Mouse (Mus musculus): ENCODE measurements at regions not wholly inside any gene's neighbourhood (a gene's known extent, or its start where the extent isn't known, plus 50 kb on each side); places are given as distances from the start of the nearest gene placed in this dataset.

DNA sequence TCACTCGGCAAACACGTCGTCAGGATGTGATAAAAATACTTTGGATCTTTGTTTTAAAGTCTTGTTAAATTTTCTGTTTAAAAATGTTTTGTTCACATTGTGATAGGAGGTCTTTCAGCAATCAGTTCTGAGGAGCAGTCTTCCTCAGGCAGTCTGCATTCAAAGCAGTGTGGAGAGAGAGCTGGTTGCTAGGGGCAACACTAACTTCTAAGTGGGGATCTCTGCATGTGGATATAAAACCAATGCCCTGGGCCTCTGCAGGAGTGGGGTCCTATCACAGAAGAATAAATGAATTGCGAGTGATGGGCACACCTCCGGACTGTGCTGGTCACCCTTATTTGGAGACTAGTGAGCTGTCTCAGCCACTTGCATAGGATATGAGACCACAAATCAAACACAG is 270.1 kb upstream of the Gm4791 start:
- Histone ChIP-seq H3K4me1 (ENCODE audit: control insufficient read depth, insufficient read depth, low read length) (no peaks in the 10 kb centered on the region), H3K36me3 (ENCODE audit: control insufficient read depth, insufficient read depth, low read length) (no peaks in the 10 kb centered on the region), H3K27me3 (replicated peaks; ENCODE audit: control insufficient read depth, insufficient read depth, low read length) (no peaks in the 10 kb centered on the region), H3K9ac (ENCODE audit: low read depth, low read length) (no peak overlapping the region), H3K9me3 (ENCODE audit: control insufficient read depth, low read length) (no peaks in the 10 kb centered on the region), H3K4me3 (ENCODE audit: low read length) (no peak overlapping the region), H3K4me2 (ENCODE audit: low read depth, low read length) (no peak overlapping the region), H3K27ac (ENCODE audit: low read length) (no peak overlapping the region)
- 56% methylated on average over 5 of the region's 5 CpGs for WGBS
- no peak for ATAC-seq

DNA sequence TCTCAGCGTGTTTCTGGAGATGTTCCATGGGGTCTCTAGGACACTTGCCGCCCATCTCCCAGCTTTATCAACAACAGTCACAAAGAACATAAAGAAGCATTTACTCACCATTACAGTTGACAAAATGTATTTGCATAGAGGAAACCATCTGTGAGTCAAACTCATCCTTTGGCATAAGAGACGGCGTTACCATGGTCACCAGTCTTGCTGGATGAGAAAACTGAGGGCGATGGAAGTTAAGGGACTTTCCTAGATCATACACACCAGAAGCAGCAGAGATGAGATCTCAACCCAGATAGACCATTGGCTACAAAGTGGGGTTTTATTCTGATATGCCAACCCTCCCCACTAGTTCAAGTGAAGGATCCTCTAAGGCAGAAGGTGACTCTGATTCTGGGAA is 274.3 kb upstream of the Gm4791 start:
- H3K36me3 ChIP-seq (ENCODE audit: control insufficient read depth, insufficient read depth, low read length), result no peaks in the 10 kb centered on the region
- H3K4me2 ChIP-seq (ENCODE audit: low read depth, low read length), result no peak overlapping the region
- H3K9me3 ChIP-seq (ENCODE audit: control insufficient read depth, low read length), result no peaks in the 10 kb centered on the region
- H3K27ac ChIP-seq (ENCODE audit: low read length), result no peak overlapping the region
- ATAC-seq, result no peak
- no peaks in the 10 kb centered on the region for H3K4me1 ChIP-seq (ENCODE audit: control insufficient read depth, insufficient read depth, low read length)
- H3K9ac ChIP-seq (ENCODE audit: low read depth, low read length), result no peak overlapping the region
- H3K4me3 ChIP-seq (ENCODE audit: low read length), result no peak overlapping the region
- WGBS, result 87% methylated on average over 5 of the region's 5 CpGs
- H3K27me3 ChIP-seq (replicated peaks; ENCODE audit: control insufficient read depth, insufficient read depth, low read length), result no peaks in the 10 kb centered on the region

DNA sequence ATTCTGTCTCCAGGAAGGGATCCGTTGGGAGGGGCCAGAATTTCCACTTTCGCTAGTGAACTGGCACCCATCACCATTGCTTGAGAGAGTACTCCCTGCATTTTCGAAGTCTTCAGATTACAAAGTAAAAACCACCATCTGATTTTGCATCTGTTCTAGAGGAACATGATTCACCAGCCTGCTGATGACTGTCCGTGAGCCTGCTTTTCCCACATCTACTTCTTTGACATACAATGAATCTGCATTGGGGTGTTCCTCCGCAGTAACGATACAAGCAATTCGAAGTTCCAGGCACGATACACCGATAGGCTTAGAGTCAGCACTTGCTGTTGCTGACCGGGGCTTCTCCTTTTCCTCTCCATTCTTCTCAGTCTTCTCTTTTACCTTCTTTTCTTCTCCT is 285.1 kb upstream of the Gm4791 start:
- Histone ChIP-seq H3K9me3 (ENCODE audit: control insufficient read depth, low read length) (no peaks in the 10 kb centered on the region), H3K9ac (ENCODE audit: low read depth, low read length) (no peak overlapping the region), H3K27ac (ENCODE audit: low read length) (no peak overlapping the region), H3K27me3 (replicated peaks; ENCODE audit: control insufficient read depth, insufficient read depth, low read length) (no peaks in the 10 kb centered on the region), H3K4me2 (ENCODE audit: low read depth, low read length) (no peak overlapping the region), H3K4me3 (ENCODE audit: low read length) (no peak overlapping the region), H3K36me3 (ENCODE audit: control insufficient read depth, insufficient read depth, low read length) (no peaks in the 10 kb centered on the region), H3K4me1 (ENCODE audit: control insufficient read depth, insufficient read depth, low read length) (no peaks in the 10 kb centered on the region)
- 89% methylated on average over 10 of the region's 10 CpGs for WGBS
- ATAC-seq, result no peak

DNA sequence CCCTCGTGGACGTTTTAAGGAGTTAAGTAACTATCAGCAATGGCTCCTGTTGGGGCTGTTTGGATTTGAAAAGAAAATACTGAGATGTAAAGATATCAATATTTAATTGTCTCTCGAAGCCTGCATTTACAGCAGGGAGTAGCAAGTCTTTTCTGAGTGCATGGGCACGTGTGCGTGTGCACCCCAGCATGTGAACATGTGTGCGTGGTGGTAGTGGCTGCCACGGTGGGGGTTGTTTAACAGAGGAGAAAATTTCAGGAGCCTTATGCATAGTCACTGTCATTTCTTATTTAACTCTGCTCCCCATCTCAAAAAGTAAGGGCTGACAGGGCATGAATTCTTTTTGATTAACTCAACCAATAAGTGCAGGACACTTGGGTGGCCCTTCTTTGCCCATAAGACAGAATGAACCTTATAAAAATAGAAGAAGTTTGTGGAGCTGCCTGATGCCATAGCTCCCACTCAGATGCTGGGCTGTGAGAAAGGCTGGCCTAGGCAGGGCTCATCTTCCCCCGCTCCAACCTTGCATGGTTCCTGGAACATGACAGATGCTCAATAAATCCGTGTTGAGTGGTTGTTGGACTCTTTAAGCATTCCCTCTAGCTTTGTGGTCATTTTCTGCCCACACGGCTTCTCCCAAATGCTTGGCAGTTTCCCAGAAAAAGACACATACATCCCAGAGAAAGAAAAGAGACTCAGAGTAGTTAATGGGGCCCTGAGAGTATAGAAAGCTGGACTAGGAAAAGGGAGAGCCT is 294.2 kb upstream of the Gm4791 start:
- 67% methylated on average over 10 of the region's 10 CpGs for WGBS
- no peak overlapping the region for H3K4me3 ChIP-seq (ENCODE audit: low read length)
- no peaks in the 10 kb centered on the region for H3K9me3 ChIP-seq (ENCODE audit: control insufficient read depth, low read length)
- ATAC-seq, result no peak
- H3K36me3 ChIP-seq (ENCODE audit: control insufficient read depth, insufficient read depth, low read length), result no peaks in the 10 kb centered on the region
- H3K27me3 ChIP-seq (replicated peaks; ENCODE audit: control insufficient read depth, insufficient read depth, low read length), result no peaks in the 10 kb centered on the region
- no peak overlapping the region for H3K9ac ChIP-seq (ENCODE audit: low read depth, low read length)
- H3K4me1 ChIP-seq (ENCODE audit: control insufficient read depth, insufficient read depth, low read length), result no peaks in the 10 kb centered on the region
- H3K27ac ChIP-seq (ENCODE audit: low read length), result no peak overlapping the region
- no peak overlapping the region for H3K4me2 ChIP-seq (ENCODE audit: low read depth, low read length)

DNA sequence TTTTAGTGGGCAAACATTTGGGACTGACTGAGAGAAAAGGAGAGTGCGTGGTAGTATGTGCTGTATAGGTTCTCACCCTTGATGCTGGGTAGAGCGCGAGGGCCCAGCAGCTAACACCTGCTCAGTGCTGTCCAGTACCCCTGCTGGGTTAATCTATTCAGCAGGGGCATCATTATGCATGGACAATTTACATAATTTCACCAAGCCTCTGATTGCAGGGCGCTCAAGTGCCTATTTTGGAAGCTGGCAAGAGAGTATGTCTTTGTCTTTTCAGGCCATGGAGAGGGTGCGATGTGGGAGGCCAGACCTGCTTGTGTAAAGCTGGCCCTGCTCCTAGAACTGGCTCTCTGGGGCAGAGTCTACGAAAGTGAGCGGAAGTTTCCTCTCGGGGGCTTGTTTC is 294.9 kb upstream of the Gm4791 start:
- Histone ChIP-seq H3K4me1 (ENCODE audit: control insufficient read depth, insufficient read depth, low read length) (no peaks in the 10 kb centered on the region), H3K27ac (ENCODE audit: low read length) (no peak overlapping the region), H3K4me2 (ENCODE audit: low read depth, low read length) (no peak overlapping the region), H3K36me3 (ENCODE audit: control insufficient read depth, insufficient read depth, low read length) (no peaks in the 10 kb centered on the region), H3K9me3 (ENCODE audit: control insufficient read depth, low read length) (no peaks in the 10 kb centered on the region), H3K9ac (ENCODE audit: low read depth, low read length) (no peak overlapping the region), H3K4me3 (ENCODE audit: low read length) (no peak overlapping the region), H3K27me3 (replicated peaks; ENCODE audit: control insufficient read depth, insufficient read depth, low read length) (no peaks in the 10 kb centered on the region)
- ATAC-seq, result no peak
- 63% methylated on average over 8 of the region's 8 CpGs for WGBS

DNA sequence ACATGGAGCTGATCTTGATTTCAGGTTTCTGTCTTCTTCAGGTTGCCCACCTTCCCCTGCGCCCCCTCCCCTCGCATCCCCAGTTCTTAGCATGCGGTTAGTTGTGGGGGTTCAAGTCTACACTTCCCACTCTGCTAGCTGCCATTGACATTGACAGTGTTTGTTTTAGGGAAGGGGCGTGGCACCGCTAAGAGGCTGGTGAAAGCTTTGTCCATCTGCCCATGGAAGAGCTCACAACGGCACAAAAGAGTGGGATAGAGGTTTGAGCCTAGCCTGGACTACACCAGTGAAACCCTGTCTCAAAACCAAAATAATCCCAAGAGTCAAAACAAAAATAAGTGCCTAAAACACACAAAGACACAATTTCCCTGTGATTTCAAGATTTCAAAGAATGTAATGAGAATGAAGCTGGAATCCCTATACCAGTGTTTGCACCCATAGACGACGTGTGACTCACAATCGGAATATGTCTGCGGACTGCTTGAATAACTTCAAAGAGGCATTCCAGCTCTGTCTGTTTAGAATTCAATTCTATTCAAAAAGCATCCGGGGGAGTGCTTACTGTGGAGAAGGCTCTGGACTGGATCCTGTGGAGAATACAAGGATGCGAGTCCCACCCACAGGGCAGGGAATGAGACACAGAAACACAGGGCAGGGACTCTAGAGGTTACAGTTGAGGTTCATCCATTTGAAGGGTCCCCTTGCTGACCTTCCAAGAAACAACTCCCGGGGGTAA is 295.5 kb upstream of the Gm4791 start:
- Histone ChIP-seq H3K9ac (ENCODE audit: low read depth, low read length) (no peak overlapping the region), H3K27ac (ENCODE audit: low read length) (no peak overlapping the region), H3K4me2 (ENCODE audit: low read depth, low read length) (no peak overlapping the region), H3K4me1 (ENCODE audit: control insufficient read depth, insufficient read depth, low read length) (no peaks in the 10 kb centered on the region), H3K27me3 (replicated peaks; ENCODE audit: control insufficient read depth, insufficient read depth, low read length) (no peaks in the 10 kb centered on the region), H3K4me3 (ENCODE audit: low read length) (no peak overlapping the region), H3K36me3 (ENCODE audit: control insufficient read depth, insufficient read depth, low read length) (no peaks in the 10 kb centered on the region), H3K9me3 (ENCODE audit: control insufficient read depth, low read length) (no peaks in the 10 kb centered on the region)
- ATAC-seq, result no peak
- WGBS, result 64% methylated on average over 13 of the region's 13 CpGs

DNA sequence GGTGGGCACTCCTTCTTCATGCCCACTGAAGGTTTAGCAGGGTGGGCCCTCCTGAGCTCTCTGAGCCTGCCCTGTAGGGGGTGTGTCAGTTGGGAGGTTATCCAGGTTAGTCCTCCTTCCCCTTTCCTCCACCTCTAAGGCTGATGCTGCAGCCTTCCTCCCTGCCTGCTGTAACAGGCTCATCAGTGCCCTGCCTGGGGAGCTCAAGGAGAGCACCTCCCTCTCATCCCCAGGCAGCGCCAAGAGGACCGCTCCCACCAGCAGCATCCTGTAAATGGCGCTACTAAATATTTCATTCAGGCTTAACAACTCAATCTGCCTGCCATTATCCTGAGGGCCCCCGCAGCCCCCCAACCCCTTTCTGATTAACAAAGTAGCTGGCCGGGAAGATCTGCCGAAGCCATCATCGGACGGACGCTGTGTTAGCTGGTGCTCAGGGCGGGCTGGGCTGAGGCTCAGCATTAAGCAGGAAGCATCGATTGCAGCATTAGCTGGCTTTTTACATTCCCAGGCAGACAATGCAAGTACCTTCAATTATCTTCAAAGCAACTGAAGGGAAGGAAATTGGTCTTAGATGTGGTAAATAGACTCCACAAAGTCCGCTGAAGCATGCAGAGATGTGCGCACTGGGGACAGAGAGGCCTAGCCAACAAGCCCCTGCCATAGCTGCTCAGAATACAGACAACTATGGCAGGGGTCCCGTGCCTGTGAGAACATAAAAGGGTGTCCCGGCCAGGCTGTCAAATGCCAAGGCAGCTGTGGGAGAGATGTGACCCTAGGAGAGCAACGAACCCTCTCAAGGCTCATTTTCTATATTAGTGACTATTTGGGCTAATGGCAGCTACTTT is 296.3 kb upstream of the Gm4791 start:
- 42% methylated on average over 16 of the region's 16 CpGs for WGBS
- Histone ChIP-seq H3K9me3 (ENCODE audit: control insufficient read depth, low read length) (no peaks in the 10 kb centered on the region), H3K4me1 (ENCODE audit: control insufficient read depth, insufficient read depth, low read length) (no peaks in the 10 kb centered on the region), H3K27me3 (replicated peaks; ENCODE audit: control insufficient read depth, insufficient read depth, low read length) (no peaks in the 10 kb centered on the region), H3K4me3 (ENCODE audit: low read length) (no peak overlapping the region), H3K9ac (ENCODE audit: low read depth, low read length) (no peak overlapping the region), H3K4me2 (ENCODE audit: low read depth, low read length) (no peak overlapping the region), H3K36me3 (ENCODE audit: control insufficient read depth, insufficient read depth, low read length) (no peaks in the 10 kb centered on the region), H3K27ac (ENCODE audit: low read length) (no peak overlapping the region)
- ATAC-seq, result no peak

DNA sequence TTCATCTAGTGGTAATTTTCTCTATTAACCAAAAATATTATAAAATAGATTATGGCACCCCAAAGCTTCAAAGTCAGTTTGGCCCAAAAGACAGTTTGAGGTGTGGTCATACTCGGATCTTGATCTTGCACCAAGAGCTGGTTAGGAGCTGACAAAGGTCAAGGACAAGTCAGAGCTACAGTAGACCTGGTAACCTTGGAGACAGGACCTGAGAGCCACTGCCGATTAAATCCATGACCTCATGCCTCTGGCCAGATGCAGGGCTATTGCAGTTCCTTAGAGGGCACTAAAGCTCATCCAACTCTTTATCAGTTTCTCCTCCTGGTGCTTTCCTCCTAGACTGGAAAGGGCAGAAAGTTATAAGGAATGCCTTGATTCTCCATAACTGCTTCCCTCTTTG is 302.4 kb upstream of the Gm4791 start:
- H3K36me3 ChIP-seq (ENCODE audit: control insufficient read depth, insufficient read depth, low read length), result no peaks in the 10 kb centered on the region
- H3K9ac ChIP-seq (ENCODE audit: low read depth, low read length), result no peak overlapping the region
- H3K4me1 ChIP-seq (ENCODE audit: control insufficient read depth, insufficient read depth, low read length), result no peaks in the 10 kb centered on the region
- H3K27ac ChIP-seq (ENCODE audit: low read length), result no peak overlapping the region
- no peaks in the 10 kb centered on the region for H3K27me3 ChIP-seq (replicated peaks; ENCODE audit: control insufficient read depth, insufficient read depth, low read length)
- 67% methylated on average over 2 of the region's 2 CpGs for WGBS
- H3K4me2 ChIP-seq (ENCODE audit: low read depth, low read length), result no peak overlapping the region
- no peak overlapping the region for H3K4me3 ChIP-seq (ENCODE audit: low read length)
- no peaks in the 10 kb centered on the region for H3K9me3 ChIP-seq (ENCODE audit: control insufficient read depth, low read length)
- no peak for ATAC-seq

DNA sequence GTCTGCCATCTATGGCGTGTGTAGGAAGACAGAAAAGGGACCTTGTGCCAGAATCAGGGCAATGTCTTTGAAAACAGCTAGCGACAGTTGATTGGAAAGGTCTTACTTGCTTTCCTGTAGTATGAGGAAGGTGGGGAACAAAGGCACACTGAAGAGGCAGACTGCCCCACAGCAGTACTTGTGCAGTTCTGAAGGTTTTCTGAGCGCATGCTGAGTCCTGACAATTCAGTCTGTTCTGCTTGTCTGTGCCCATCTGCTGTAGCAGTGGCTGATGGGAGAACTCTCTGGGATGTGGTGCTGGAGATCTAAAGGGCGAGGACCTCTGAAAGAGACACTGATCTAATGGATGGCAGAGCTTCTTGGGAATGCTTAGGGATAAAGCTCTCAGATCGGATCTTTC is 309.2 kb upstream of the Gm4791 start:
- no peaks in the 10 kb centered on the region for H3K9me3 ChIP-seq (ENCODE audit: control insufficient read depth, low read length)
- H3K27me3 ChIP-seq (replicated peaks; ENCODE audit: control insufficient read depth, insufficient read depth, low read length), result no peaks in the 10 kb centered on the region
- no peak overlapping the region for H3K4me2 ChIP-seq (ENCODE audit: low read depth, low read length)
- no peaks in the 10 kb centered on the region for H3K4me1 ChIP-seq (ENCODE audit: control insufficient read depth, insufficient read depth, low read length)
- ATAC-seq, result no peak
- WGBS, result 75% methylated on average over 5 of the region's 5 CpGs
- H3K36me3 ChIP-seq (ENCODE audit: control insufficient read depth, insufficient read depth, low read length), result no peaks in the 10 kb centered on the region
- H3K9ac ChIP-seq (ENCODE audit: low read depth, low read length), result no peak overlapping the region
- H3K27ac ChIP-seq (ENCODE audit: low read length), result no peak overlapping the region
- no peak overlapping the region for H3K4me3 ChIP-seq (ENCODE audit: low read length)

Measured in intestine, embryonic 16.5 days (tissue).